Mouse (Mus musculus): Measurements from ENCODE around the gene Armc5.

Gene Armc5

DNA sequence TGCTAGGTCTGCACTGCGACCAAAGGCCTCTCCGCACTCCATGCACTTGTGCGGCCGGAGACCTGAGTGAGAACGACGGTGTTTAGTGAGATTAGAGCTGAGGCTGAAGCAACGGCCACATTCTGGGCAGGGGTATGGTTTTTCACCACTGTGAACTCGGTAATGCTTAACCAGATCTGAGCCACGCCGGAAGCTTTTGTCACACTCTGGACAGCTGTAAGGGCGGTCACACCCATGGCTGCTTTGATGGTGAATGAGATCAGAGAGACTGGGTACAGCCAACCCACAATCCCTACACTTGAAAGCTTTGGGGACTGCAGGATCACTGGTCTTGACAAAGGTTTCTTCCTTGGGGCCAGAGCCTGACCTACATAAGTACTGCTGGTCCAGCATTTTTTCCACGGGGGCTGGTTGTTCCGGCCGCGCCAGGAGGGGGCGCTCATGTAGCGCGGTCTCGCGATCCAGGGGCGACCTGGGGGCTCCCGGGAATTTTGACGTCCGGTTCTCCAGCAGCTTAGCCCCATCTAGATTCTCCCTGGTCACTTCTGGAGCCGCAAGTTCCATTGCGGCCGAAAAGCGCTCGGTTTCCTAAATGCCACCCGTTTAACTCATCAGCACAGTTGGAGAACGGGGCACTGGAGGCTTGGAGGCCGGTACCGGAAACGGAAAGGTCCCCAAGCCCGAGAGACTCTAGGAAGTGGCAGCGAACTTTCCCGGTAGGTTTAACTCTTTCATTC is at the start of gene Armc5:
Armc5 (plus strand) TSS at position 487 of the 737 bp plus-strand sequence.
- DNase-seq (ENCODE audit: extremely low read depth, insufficient read length, low spot score), result peak; percentile 87

- no peak for DNase-seq (ENCODE audit: extremely low read depth, insufficient read length, low spot score)
Measured at GRCm38 (mm10) chr7:128201607-128202006, 35.5 kb upstream of the Armc5 start.

- DNase-seq (ENCODE audit: extremely low read depth, insufficient read length, low spot score), result no peak
Measured at GRCm38 (mm10) chr7:128203071-128203470, 34.1 kb upstream of the Armc5 start.

- DNase-seq (ENCODE audit: extremely low read depth, insufficient read length, low spot score), result no peak
Measured at GRCm38 (mm10) chr7:128204179-128204578, 33.0 kb upstream of the Armc5 start.

- DNase-seq (ENCODE audit: extremely low read depth, insufficient read length, low spot score), result no peak
Measured at GRCm38 (mm10) chr7:128205695-128206094, 31.4 kb upstream of the Armc5 start.

GRCm38 (mm10) chr7:128206152-128206551 is 31.0 kb upstream of the Armc5 start, which contains the start of gene Cox6a2:
Cox6a2 (minus strand) TSS chr7:128206387.
- no peak for DNase-seq (ENCODE audit: extremely low read depth, insufficient read length, low spot score)

DNA sequence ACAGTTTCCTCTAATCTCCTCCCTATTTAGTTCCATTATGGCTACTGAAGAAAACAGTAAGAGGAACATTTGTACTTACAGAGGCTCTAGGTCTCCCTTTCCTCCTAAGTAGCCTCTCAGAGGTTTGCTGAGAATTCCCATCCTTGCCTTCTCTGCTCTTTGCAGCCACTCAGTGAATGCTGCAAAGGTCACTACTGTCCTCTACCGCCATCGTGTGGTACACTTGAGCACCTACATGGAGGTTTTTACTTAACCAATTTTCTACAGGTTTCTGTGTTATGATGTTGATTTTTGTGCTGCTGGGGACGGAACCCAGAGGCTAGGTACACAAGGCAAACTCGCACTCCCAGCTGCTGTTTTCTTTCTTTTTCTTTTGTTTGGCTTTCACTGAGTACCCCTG is 29.0 kb upstream of the Armc5 start:
- no peak for DNase-seq (ENCODE audit: extremely low read depth, insufficient read length, low spot score)

DNA sequence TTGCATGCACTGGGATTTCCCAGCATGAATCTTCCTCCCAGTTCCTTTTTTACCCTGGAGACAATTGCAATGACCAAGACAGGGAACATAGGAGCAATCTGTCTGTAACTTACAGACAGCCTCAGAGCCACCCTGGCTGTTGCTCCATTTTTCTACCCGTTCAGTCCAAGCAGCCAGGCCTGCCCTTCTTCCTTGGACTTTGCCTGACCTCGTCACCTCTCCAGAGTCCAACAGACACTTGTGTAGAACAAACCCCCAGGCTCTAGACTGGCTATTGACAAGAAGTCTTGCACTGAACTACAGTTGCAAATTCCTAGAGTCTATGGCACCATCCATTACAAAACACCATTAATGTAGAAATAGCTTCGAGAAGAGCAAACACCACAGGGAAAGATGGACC is 27.3 kb upstream of the Armc5 start:
- DNase-seq (ENCODE audit: extremely low read depth, insufficient read length, low spot score), result no peak

- no peak for DNase-seq (ENCODE audit: extremely low read depth, insufficient read length, low spot score)
Measured at GRCm38 (mm10) chr7:128219952-128220351, 17.2 kb upstream of the Armc5 start.

DNA sequence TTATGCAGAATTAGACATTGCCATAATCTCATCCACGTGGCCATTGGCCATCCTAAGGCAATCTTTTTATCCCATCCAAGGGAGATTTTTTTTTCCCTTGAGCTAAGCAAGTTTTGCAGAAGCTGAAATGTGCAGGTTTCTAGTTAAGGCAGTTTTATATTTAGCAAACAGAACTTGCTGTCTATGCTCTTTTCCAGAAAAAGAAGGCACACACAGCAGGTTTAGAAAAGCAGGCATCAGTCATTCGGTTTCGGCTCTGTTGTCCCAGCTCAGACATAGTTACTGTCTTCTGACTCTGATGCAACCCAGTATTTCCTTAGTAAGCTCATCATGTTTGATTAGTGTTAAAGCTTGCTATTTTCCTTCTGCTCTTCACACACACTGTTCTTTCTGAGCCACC is 16.2 kb upstream of the Armc5 start:
- no peak for DNase-seq (ENCODE audit: extremely low read depth, insufficient read length, low spot score)

DNA sequence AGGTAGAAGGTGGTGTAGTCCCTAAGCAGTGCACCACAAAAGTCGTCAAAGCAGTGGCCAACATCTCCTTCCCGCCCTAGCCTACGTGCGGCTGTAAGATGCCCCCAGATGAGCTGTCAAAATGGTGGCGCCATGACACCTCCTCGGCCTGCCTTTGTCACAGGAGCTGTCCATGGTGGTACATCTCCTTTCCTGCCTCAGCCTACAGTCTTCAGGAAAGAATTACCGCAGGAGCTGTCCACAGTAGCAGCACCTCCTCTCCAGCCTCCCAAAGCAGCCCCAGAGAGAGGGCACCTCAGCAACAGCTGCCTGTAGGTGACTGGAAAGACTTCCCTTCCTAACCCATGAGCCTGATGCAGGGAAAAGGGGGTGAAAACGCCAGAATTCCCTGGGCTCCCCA is 5.4 kb upstream of the Armc5 start:
- DNase-seq (ENCODE audit: extremely low read depth, insufficient read length, low spot score), result no peak

DNA sequence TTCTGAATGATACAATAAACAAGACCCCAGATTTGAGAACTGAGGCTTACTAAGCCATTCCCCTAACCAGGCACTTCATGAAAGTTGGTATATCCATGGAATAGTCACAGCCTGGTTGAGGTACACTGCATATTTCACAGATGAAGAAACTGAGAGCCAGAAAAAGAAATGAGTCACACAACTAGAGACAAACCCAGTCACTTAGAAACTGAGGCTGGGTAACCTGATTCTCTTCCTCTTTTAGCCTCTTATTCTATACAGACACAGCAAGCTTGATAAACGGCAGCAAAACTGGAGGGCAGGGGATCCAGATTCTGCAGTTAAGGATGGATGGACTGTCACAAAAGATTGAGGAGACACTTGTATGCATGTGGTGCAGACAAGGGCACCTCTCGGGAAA is 2.3 kb upstream of the Armc5 start:
- DNase-seq (ENCODE audit: extremely low read depth, insufficient read length, low spot score), result no peak

DNA sequence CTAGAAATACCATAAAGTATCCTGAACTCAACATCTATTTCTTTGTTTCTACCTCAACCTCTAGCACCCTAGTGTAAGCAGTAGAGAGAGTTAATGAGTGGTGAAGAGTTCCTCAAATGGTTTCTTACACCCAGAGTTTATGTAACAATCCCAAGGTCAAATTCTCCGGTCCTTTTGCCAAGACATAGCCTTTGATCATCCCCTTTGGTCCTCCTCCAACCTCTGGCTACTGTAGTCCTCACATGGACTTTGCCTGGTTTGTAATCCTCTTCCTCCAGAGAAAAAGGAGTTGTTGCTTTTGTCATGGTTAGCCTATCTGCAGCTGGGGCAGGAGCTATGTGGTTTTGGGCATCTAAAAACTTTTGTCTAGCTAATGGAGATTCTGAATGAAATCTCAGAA is 1.7 kb upstream of the Armc5 start:
- no peak for DNase-seq (ENCODE audit: extremely low read depth, insufficient read length, low spot score)

DNA sequence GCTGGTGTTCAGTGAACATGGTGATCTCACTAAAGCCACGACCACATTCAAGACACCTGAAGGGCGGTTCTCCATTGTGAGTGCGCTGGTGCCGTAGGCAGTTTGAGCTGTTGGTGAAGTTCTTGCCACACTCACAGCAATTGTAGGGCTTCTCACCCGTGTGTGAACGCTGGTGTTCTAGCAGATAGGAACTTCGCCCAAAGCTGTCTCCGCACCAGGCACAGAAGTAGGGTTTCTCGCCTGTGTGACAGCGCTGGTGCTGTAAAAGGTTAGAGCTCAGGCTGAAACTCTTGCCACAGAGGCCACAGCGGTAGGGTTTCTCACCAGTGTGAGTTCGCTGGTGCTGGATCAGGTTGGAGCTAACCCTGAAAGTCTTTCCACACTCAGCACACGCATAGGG is 716 bp upstream of the Armc5 start:
- DNase-seq (ENCODE audit: extremely low read depth, insufficient read length, low spot score), result no peak

GRCm38 (mm10) chr7:128237593-128237926 is 418 bp downstream of the Armc5 start:
- no peak for DNase-seq (ENCODE audit: extremely low read depth, insufficient read length, low spot score)

GRCm38 (mm10) chr7:128237927-128238778 is 1.0 kb downstream of the Armc5 start, which contains the start of gene 9130023H24Rik:
9130023H24Rik (minus strand) TSS chr7:128238031.
- DNase-seq (ENCODE audit: extremely low read depth, insufficient read length, low spot score), result peak; percentile 99

GRCm38 (mm10) chr7:128238991-128239390 is 1.8 kb downstream of the Armc5 start:
- DNase-seq (ENCODE audit: extremely low read depth, insufficient read length, low spot score), result no peak

- no peak for DNase-seq (ENCODE audit: extremely low read depth, insufficient read length, low spot score)
Measured at GRCm38 (mm10) chr7:128240131-128240784, 3.1 kb downstream of the Armc5 start.

- DNase-seq (ENCODE audit: extremely low read depth, insufficient read length, low spot score), result no peak
Measured at GRCm38 (mm10) chr7:128242331-128242730, 5.2 kb downstream of the Armc5 start.

- no peak for DNase-seq (ENCODE audit: extremely low read depth, insufficient read length, low spot score)
Measured at GRCm38 (mm10) chr7:128243921-128244320, 6.8 kb downstream of the Armc5 start.

DNA sequence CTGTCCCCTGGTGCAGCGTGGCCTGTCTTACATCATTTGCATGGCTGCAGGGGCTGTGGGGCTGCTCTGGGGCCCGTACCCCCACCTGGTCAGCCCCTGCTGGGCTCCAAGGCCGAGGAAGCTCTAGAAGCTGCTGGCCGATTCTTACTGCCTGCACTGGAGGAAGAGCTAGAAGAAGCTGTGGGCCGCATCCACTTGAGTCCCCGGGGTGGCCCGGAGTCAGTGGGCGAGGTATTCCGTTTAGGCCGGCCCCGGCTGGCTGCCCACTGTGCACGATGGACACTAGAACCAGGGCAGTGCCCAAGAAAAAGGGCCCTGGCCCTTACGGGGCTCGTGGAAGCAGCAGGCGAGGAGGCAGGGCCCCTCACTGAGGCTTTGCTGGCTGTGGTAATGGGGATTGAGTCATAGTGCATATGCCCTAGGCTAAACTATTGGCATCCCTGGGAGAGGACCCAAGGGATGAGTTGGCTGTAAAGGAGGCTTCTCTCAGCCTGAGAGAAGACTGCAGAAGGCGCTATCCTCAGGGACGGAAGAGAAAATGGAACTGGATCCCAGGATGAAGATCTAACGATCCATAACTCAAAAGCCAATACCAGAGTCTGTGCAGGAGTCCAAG is 7.4 kb downstream of the Armc5 start:
- DNase-seq (ENCODE audit: extremely low read depth, insufficient read length, low spot score), result peak; percentile 76

Measured in 3134 (cell line).